Mouse (Mus musculus) G1E (cell line): ENCODE measurements around the gene Glyr1. TPM values are rescaled to one million over a fixed set of nuclear protein-coding genes. Genes with fewer than 3 reads are reported as not detected.

Source experiments
- ATAC-seq: 2 replicates; pipeline ENCODE4 v1.8.0; 2016; ENCODE audit warnings: mild to moderate bottlenecking; ENCODE audit not compliant: insufficient number of reproducible peaks, poor library complexity, low FRiP score, severe bottlenecking; ENCODE audit errors: extremely low read depth
- DNase-seq: peaks from one replicate; pipeline ENCODE4 v3.0.0; 2012; ENCODE audit warnings: low spot score
- H3K27me3 ChIP-seq: 2 replicates; pipeline ENCODE4 v1.6.1; 2012; ENCODE audit warnings: mild to moderate bottlenecking, low read length, inconsistent platforms; ENCODE audit not compliant: insufficient read depth
- H3K36me3 ChIP-seq: replicated peaks from 2 replicates; pipeline ENCODE3; 2012; ENCODE audit warnings: mild to moderate bottlenecking, inconsistent platforms
- H3K4me1 ChIP-seq: 2 replicates; pipeline ENCODE4 v1.6.1; 2012; ENCODE audit warnings: low read depth, low read length, inconsistent platforms, mixed read lengths; ENCODE audit not compliant: insufficient read depth
- H3K4me3 ChIP-seq: 2 replicates; pipeline ENCODE4 v1.5.1; 2012; ENCODE audit warnings: low read depth, mild to moderate bottlenecking, inconsistent platforms, low read length, moderate library complexity, mixed read lengths
- H3K9me3 ChIP-seq: replicated peaks from 2 replicates; pipeline ENCODE4 v1.6.1; 2012; ENCODE audit warnings: inconsistent platforms
- CTCF ChIP-seq: IDR thresholded peaks from 2 replicates; pipeline ENCODE4 v1.5.1; 2012; ENCODE audit warnings: low read depth, low read length, inconsistent platforms, mixed read lengths
- GATA1 ChIP-seq: IDR thresholded peaks from 2 replicates; pipeline ENCODE4 v1.6.1; 2012; ENCODE audit warnings: borderline replicate concordance, low read length, inconsistent platforms, mixed read lengths
- GATA2 ChIP-seq: IDR thresholded peaks from 2 replicates; pipeline ENCODE4 v1.6.1; 2012; ENCODE audit warnings: low read depth, low read length, inconsistent platforms, borderline replicate concordance
- POLR2AphosphoS5 ChIP-seq: IDR thresholded peaks from 2 replicates; pipeline ENCODE4 v1.6.1; 2012; ENCODE audit warnings: low read depth, low read length, inconsistent platforms; ENCODE audit not compliant: insufficient replicate concordance
- TAL1 ChIP-seq: conservative IDR thresholded peaks from 2 replicates; pipeline ENCODE4 v1.6.1; 2012; ENCODE audit warnings: low read depth, low read length, inconsistent platforms, mixed read lengths
- polyA plus RNA-seq: library from polyadenylated mRNA; stranded (reverse); fragments of >175 nt; gene quantifications from 2 replicates; pipeline ENCODE4 v1.2.3, GENCODE M21; 2012
- total RNA-seq, 2 experiments: library from RNA; stranded (forward) in 1 of 2; stranded (reverse) in 1 of 2; fragments of 200-1000 nt in 1 of 2; fragments of >200 nt in 1 of 2; fragmentation: Nextera tagmentation in 1 of 2; gene quantifications; 2 replicates each; pipeline ENCODE4 v1.2.3; 2014 to 2017

The Glyr1 gene
- total and polyA plus RNA-seq, 3 experiments = 25.9 to 118 (median 79.1) TPM

DNA sequence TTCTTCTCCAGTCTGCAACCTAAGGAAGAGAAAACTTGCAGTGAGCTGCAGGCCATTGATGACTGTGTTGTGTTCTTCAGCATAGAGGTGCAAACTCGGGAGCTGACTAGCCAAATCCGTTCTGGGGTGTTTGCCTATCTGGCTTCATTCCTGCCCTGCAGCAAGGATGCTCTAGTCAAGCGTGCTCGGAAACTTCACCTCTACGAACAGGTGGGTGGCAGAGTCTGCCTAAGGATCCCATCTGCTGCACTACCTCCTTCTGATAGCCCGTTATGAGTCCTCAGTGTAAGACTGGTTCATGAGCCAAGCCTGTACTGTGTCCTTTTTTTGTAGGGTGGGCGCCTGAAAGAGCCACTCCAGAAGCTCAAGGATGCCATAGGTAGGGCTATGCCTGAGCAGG lies 22.3 kb upstream of the Glyr1 start:
- no peaks in the 10 kb centered on the region for H3K27me3 ChIP-seq
- TF ChIP-seq GATA1 (no peak), GATA2 (no peak), POLR2AphosphoS5 (no peak), CTCF (no peak), TAL1 (no peak)
- H3K4me3 ChIP-seq = no peak overlapping the region

GRCm38 (mm10) chr16:5070321-5070720 lies 20.7 kb upstream of the Glyr1 start:
- no peak for ATAC-seq
- DNase-seq = no peak
- TF ChIP-seq GATA2 (no peak), CTCF (no peak), GATA1 (no peak), POLR2AphosphoS5 (no peak), TAL1 (no peak)
- no peaks in the 10 kb centered on the region for H3K9me3 ChIP-seq
- no peaks in the 10 kb centered on the region for H3K4me1 ChIP-seq
- H3K27me3 ChIP-seq = no peaks in the 10 kb centered on the region
- H3K36me3 ChIP-seq = peaks cover 89% of the 10 kb centered on the region
- no peak overlapping the region for H3K4me3 ChIP-seq

More for the DNA sequence above, 22.3 kb upstream of the Glyr1 start:
- DNase-seq (no peak), ATAC-seq (no peak)
- peaks cover 91% of the 10 kb centered on the region for H3K36me3 ChIP-seq
- H3K4me1 ChIP-seq = no peaks in the 10 kb centered on the region
- no peaks in the 10 kb centered on the region for H3K9me3 ChIP-seq

GRCm38 (mm10) chr16:5063472-5063871 lies 13.8 kb upstream of the Glyr1 start:
- DNase-seq = no peak
- Histone ChIP-seq H3K27me3 (no peaks in the 10 kb centered on the region), H3K4me3 (no peak overlapping the region), H3K9me3 (no peaks in the 10 kb centered on the region), H3K4me1 (peaks cover 11% of the 10 kb centered on the region), H3K36me3 (peaks cover 78% of the 10 kb centered on the region)
- TF ChIP-seq GATA1 = no peak
- no peak for TF ChIP-seq CTCF
- TF ChIP-seq POLR2AphosphoS5 = no peak
- no peak for TF ChIP-seq GATA2
- no peak for TF ChIP-seq TAL1
- ATAC-seq = peak; percentile 54

- no peaks in the 10 kb centered on the region for H3K9me3 ChIP-seq
- no peak overlapping the region for H3K4me3 ChIP-seq
- TF ChIP-seq POLR2AphosphoS5 (no peak), CTCF (no peak), GATA1 (no peak), TAL1 (no peak), GATA2 (no peak)
- H3K4me1 ChIP-seq = peaks cover 5% of the 10 kb centered on the region
- H3K36me3 ChIP-seq = peaks cover 72% of the 10 kb centered on the region
- no peak for DNase-seq
- H3K27me3 ChIP-seq = no peaks in the 10 kb centered on the region
- no peak; the same call in 1 of the 2 replicates for ATAC-seq
Observed at GRCm38 (mm10) chr16:5058114-5058513, 8.5 kb upstream of the Glyr1 start.

DNA sequence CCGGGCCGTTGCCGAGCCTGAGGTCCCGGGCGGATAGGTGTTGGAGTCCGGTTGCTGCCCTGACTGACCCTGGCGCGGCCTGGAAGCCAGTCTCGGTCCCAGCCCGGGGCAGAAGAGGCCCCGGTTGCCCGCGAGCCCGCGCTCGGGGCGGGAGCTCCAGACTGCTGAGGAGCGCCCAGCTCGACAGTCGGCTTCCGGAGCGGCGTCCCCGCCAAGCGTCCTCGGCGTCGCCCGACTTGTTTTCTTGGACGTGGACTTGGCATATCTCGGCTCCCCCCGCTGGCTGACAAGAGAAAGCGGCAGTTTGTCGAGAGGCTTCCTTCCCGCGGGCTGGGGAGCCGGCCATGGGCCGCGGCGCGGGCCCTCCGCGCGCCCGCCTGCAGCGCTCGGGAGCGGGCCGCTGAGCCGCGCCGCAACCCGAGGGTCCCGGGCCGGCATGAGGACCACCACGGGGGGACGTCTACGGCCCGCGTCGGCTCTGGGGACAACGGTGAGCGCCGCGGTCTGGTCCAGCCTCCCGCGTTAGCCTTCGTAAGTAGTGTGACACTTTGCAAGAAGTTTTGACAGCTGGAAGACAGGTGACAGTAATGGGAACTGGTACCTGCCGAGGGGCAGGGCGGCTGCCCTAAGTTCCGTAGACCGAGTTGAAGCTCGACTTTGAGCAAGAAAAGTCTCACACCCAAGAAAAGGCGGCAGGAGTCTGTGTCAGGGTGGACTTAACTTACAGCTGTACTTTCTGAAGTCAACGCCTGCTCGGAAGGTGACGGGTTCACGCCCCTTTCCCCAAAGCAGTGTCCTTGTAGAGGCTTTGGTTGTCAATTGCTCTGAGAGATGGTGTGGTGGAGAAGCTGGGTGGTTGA lies 818 bp upstream of the Glyr1 start:
- TF ChIP-seq POLR2AphosphoS5 (no peak), CTCF (no peak), TAL1 (no peak), GATA2 (no peak), GATA1 (no peak)
- no peaks in the 10 kb centered on the region for H3K9me3 ChIP-seq
- DNase-seq (peak; percentile 66), ATAC-seq (no peak)
- peaks cover 42% of the 10 kb centered on the region for H3K4me1 ChIP-seq
- peaks cover 38% of the 10 kb centered on the region for H3K36me3 ChIP-seq
- H3K4me3 ChIP-seq = peak overlapping the region; percentile 92
- H3K27me3 ChIP-seq = no peaks in the 10 kb centered on the region

DNA sequence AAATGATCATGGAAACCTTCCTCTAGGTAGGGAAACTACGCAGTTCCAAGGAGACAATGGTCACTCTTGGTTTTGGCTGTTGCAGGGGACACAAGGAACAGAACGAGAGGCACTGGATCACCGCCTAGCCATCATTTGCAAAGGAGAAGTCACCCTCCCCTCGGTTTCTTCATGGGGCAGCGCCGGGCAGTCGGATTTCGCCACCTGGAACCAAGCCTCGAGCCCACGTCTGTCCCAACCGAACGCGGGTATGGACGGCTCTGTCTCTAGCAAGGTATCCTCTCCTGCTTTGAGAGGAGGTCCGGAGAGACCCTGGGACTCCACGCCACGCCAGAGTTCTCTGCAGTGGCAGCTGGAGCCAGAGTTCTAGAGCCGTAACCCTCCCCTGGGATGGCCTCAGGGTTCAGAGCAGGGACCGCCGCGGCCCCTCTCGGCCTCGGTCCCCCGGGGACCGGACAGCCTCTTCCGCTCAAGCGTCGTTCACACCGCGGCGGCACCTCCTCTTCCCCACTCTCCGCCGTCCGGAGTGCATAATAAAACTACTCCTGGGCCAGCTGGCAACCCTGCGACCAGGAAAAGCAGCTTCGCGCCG lies 385 bp downstream of the Glyr1 start:
- ATAC-seq (no peak), DNase-seq (no peak)
- Histone ChIP-seq H3K9me3 (no peaks in the 10 kb centered on the region), H3K4me3 (peak overlapping the region; percentile 92), H3K4me1 (peaks cover 43% of the 10 kb centered on the region), H3K27me3 (no peaks in the 10 kb centered on the region), H3K36me3 (peaks cover 42% of the 10 kb centered on the region)
- TF ChIP-seq POLR2AphosphoS5 = no peak
- TF ChIP-seq TAL1 = no peak
- no peak for TF ChIP-seq GATA2
- no peak for TF ChIP-seq GATA1
- no peak for TF ChIP-seq CTCF
